Mouse (Mus musculus) intestine, embryonic 14.5 days (tissue): ENCODE results near the gene Rasgef1b. TPM values are rescaled to one million over a fixed set of nuclear protein-coding genes. Genes with fewer than 3 reads are reported as not detected.
"Not testable (repeated sequence)": the region's sequence is repeated elsewhere in the genome, so short reads cannot be mapped to it uniquely, and the experiment has no call there.

ENCODE experiments used
- ATAC-seq: fragments of 200-750 bp; cut with Nextera tagmentation; replicated peaks from 2 replicates; pipeline ENCODE4 v1.8.0; 2017; ENCODE audit warnings: low read depth, moderate number of reproducible peaks, moderate TSS enrichment, moderate library complexity; ENCODE audit not compliant: low FRiP score, low TSS enrichment
- DNase-seq: peaks from one replicate; pipeline ENCODE4 v3.0.0-alpha.2; 2018; ENCODE audit warnings: low spot score
- H3K27ac ChIP-seq: fragments of 300-500 bp; sonication (generic); 2 replicates; pipeline ENCODE4 v1.5.1; 2014; ENCODE audit warnings: low read depth, mild to moderate bottlenecking, control low read depth
- H3K27me3 ChIP-seq: fragments of 300-500 bp; sonication (generic); replicated peaks from 2 replicates; pipeline ENCODE4 v1.6.1; 2014; ENCODE audit warnings: low read length, control low read depth; ENCODE audit not compliant: control insufficient read depth, insufficient read depth
- H3K36me3 ChIP-seq: fragments of 300-500 bp; sonication (generic); 2 replicates; pipeline ENCODE4 v1.6.1; 2014; ENCODE audit warnings: low read length, control low read depth; ENCODE audit not compliant: control insufficient read depth, insufficient read depth
- H3K4me1 ChIP-seq: fragments of 300-500 bp; sonication (generic); replicated peaks from 2 replicates; pipeline ENCODE4 v1.6.1; 2014; ENCODE audit warnings: low read length, control low read depth, mixed read lengths; ENCODE audit not compliant: control insufficient read depth, insufficient read depth
- H3K4me2 ChIP-seq: fragments of 300-500 bp; sonication (generic); 2 replicates; pipeline ENCODE4 v1.6.1; 2014; ENCODE audit warnings: low read length
- H3K4me3 ChIP-seq: fragments of 300-500 bp; sonication (generic); 2 replicates; pipeline ENCODE4 v1.5.1; 2014; ENCODE audit warnings: low read depth, low read length, control low read depth, mixed read lengths
- H3K9ac ChIP-seq: fragments of 300-500 bp; sonication (generic); 2 replicates; pipeline ENCODE4 v1.6.1; 2014; ENCODE audit warnings: mild to moderate bottlenecking, low read length
- H3K9me3 ChIP-seq: fragments of 300-500 bp; sonication (generic); 2 replicates; pipeline ENCODE4 v1.6.1; 2016; ENCODE audit warnings: low read length, control low read depth; ENCODE audit not compliant: control insufficient read depth
- WGBS: fragments of 180-500 bp; shearing (Covaris S2); extraction: QIAGEN DNeasy Blood & Tissue Kit; methylation state at CpG from one replicate; pipeline ENCODE4 v1.1.7; 2014; 5-methylcytosine and 5-hydroxymethylcytosine counted together
- polyA plus RNA-seq: library from polyadenylated mRNA; unstranded; fragments of >200 nt; fragmentation: Nextera tagmentation; extraction: Ambion mirVana; gene quantifications from 2 replicates; pipeline ENCODE4 v1.2.1, GENCODE M21; 2014

The Rasgef1b gene
- polyA plus RNA-seq, 1 experiment from 2014 or later = 13.0 TPM

- not testable (repeated sequence) for H3K9me3 ChIP-seq, H3K27me3 ChIP-seq, DNase-seq, H3K9ac ChIP-seq, H3K27ac ChIP-seq, H3K4me1 ChIP-seq, ATAC-seq, H3K4me2 ChIP-seq, H3K4me3 ChIP-seq
- H3K36me3 ChIP-seq = peaks cover 22% of the 10 kb centered on the region
- 100% methylated on average over 1 of the region's 1 CpGs for WGBS
These were observed 512.2 kb downstream of the Rasgef1b start for GRCm38 (mm10) chr5:99216588-99217152.

GRCm38 (mm10) chr5:99215207-99216157, 513.4 kb downstream of the Rasgef1b start:
- DNase-seq (no peak), ATAC-seq (no peak)
- Histone ChIP-seq H3K27me3 (no peaks in the 10 kb centered on the region), H3K9ac (no peak overlapping the region), H3K36me3 (peaks cover 13% of the 10 kb centered on the region; the same call in 1 of the 2 replicates), H3K4me3 (no peak overlapping the region), H3K4me1 (no peaks in the 10 kb centered on the region), H3K27ac (no peak overlapping the region), H3K9me3 (0 out of 2 replicates have a peak, but pooled peaks cover 3% of the 10 kb centered on the region), H3K4me2 (no peak overlapping the region)
- WGBS = 83% methylated on average over 7 of the region's 7 CpGs

- no peaks in the 10 kb centered on the region for H3K4me1 ChIP-seq
- H3K27ac ChIP-seq = no peak overlapping the region
- H3K27me3 ChIP-seq = no peaks in the 10 kb centered on the region
- DNase-seq (no peak), ATAC-seq (no peak)
- 81% methylated on average over 6 of the region's 6 CpGs for WGBS
- H3K4me2 ChIP-seq = no peak overlapping the region
- H3K4me3 ChIP-seq = no peak overlapping the region
- peaks cover 13% of the 10 kb centered on the region; the same call in 1 of the 2 replicates for H3K36me3 ChIP-seq
- no peak overlapping the region for H3K9ac ChIP-seq
- 0 out of 2 replicates have a peak, but pooled peaks cover 3% of the 10 kb centered on the region for H3K9me3 ChIP-seq
These were observed 514.5 kb downstream of the Rasgef1b start for GRCm38 (mm10) chr5:99214400-99214799.

- Histone ChIP-seq H3K9ac (no peak overlapping the region), H3K36me3 (peaks cover 8% of the 10 kb centered on the region; the same call in 1 of the 2 replicates), H3K9me3 (0 out of 2 replicates have a peak, but pooled peaks cover 3% of the 10 kb centered on the region), H3K27ac (no peak overlapping the region), H3K4me2 (no peak overlapping the region), H3K27me3 (no peaks in the 10 kb centered on the region), H3K4me1 (no peaks in the 10 kb centered on the region), H3K4me3 (no peak overlapping the region)
- DNase-seq = no peak
- ATAC-seq = no peak
- 93% methylated on average over 6 of the region's 6 CpGs for WGBS
These were observed 515.7 kb downstream of the Rasgef1b start for GRCm38 (mm10) chr5:99213211-99213610.

GRCm38 (mm10) chr5:99203475-99203874, 525.4 kb downstream of the Rasgef1b start:
- no peaks in the 10 kb centered on the region for H3K4me1 ChIP-seq
- 46% methylated on average over 2 of the region's 2 CpGs for WGBS
- no peak overlapping the region for H3K27ac ChIP-seq
- no peak overlapping the region for H3K4me3 ChIP-seq
- DNase-seq (no peak), ATAC-seq (no peak)
- H3K4me2 ChIP-seq = no peak overlapping the region
- no peak overlapping the region for H3K9ac ChIP-seq
- 0 out of 2 replicates have a peak, but pooled peaks cover 4% of the 10 kb centered on the region for H3K9me3 ChIP-seq
- no peaks in the 10 kb centered on the region for H3K36me3 ChIP-seq
- H3K27me3 ChIP-seq = no peaks in the 10 kb centered on the region

- Histone ChIP-seq H3K36me3 (no peaks in the 10 kb centered on the region), H3K9ac (no peak overlapping the region), H3K4me3 (no peak overlapping the region), H3K27ac (no peak overlapping the region), H3K4me1 (no peaks in the 10 kb centered on the region), H3K27me3 (no peaks in the 10 kb centered on the region), H3K9me3 (0 out of 2 replicates have a peak, but pooled peaks cover 4% of the 10 kb centered on the region), H3K4me2 (peak overlapping the region; percentile 28; the same call in 1 of the 2 replicates)
- WGBS = 59% methylated on average over 15 of the region's 15 CpGs
- DNase-seq (peak; percentile 71), ATAC-seq (peak; percentile 43; the same call in 1 of the 2 replicates)
These were observed 526.6 kb downstream of the Rasgef1b start for GRCm38 (mm10) chr5:99202074-99202837.

- Histone ChIP-seq H3K27me3 (no peaks in the 10 kb centered on the region), H3K36me3 (no peaks in the 10 kb centered on the region), H3K27ac (no peak overlapping the region), H3K9ac (no peak overlapping the region), H3K4me3 (no peak overlapping the region), H3K4me1 (peaks cover 7% of the 10 kb centered on the region; the same call in 1 of the 2 replicates), H3K9me3 (0 out of 2 replicates have a peak, but pooled peaks cover 4% of the 10 kb centered on the region), H3K4me2 (no peak overlapping the region)
- ATAC-seq (no peak), DNase-seq (no peak)
- WGBS = 93% methylated on average over 5 of the region's 5 CpGs
These were observed 533.4 kb downstream of the Rasgef1b start for GRCm38 (mm10) chr5:99195436-99195835.
